Mouse (Mus musculus) thymus, postnatal 10 days (tissue): ENCODE measurements at regions not wholly inside any gene's neighbourhood (a gene's known extent, or its start where the extent isn't known, plus 50 kb on each side); places are given as distances from the start of the nearest gene placed in this dataset.

Experiments used
- DNase-seq, 2 experiments: peaks; one replicate each; pipeline ENCODE4 v3.0.0; 2021; ENCODE audit warnings: low spot score in 2 of 2

DNA sequence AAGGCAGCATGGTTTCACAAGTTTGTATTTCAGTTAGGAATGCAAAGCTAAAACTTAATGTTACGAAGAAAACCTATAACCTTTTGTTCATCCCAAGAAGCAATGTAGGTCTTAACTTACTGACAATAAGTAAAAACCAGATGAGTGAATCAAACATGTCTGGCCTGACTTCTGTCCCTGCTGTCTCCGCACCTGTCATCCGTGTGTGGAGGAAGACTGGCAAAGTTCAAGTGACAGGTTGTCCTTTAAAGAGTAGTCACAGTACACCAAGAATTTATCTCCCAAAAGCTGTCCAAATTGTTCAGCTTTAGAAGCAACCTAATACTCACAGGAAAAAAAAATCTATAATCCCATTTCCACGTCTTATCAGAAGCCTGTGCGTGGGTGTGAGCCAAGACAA, 146.3 kb upstream of the Gm10181 start:
- no peak for DNase-seq

GRCm38 (mm10) chr9:24943830-24944229, 145.4 kb upstream of the Gm10181 start:
- DNase-seq, result no peak

DNA sequence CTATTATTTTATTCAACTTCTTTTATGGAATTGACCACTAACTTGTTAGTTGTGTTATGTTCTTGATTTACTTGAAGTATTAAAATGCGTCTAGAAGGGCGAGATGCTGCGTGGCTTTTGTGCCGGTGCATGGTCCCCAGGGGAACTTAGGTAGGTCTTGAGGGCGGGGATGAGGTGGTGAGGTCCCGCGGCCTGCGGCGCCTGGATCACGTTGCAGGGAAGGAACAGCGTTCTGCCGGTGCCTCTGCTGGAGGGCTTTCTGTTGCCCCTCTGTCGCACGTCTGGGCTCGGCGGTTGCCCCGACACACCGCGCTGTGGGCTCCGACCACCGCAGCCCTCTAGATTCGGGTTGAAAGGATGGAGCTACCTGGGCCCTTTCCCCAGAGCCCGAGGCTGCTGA, 136.7 kb upstream of the Gm10181 start:
- no peak for DNase-seq

- no peak for DNase-seq
Measured at GRCm38 (mm10) chr9:24955641-24956040, 133.6 kb upstream of the Gm10181 start.

- no peak for DNase-seq
Measured at GRCm38 (mm10) chr9:24956566-24956965, 132.7 kb upstream of the Gm10181 start.

- no peak for DNase-seq
Measured at GRCm38 (mm10) chr9:24963290-24963689, 125.9 kb upstream of the Gm10181 start.

- DNase-seq, result no peak
Measured at GRCm38 (mm10) chr9:24967571-24967970, 121.7 kb upstream of the Gm10181 start.

- DNase-seq, result no peak
Measured at GRCm38 (mm10) chr9:24974021-24974741, 115.0 kb upstream of the Gm10181 start.

DNA sequence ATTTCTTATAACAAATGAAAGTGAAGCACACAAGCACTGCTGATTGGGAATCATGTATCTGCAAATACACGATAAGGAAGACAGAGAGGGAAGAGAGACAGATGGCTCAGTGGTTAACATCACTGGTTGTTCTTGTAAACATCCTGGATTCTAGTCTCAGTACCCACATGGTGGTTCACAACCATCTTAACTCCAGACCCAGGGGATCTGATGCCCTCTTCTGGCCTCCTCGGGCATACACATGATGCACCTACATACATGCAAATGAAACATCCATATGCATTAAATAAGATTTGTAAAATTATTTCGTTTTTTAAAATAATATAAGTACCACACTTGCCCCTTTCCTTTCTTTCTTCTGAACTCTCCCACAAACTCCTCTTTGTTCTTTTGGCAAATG, 106.4 kb upstream of the Gm10181 start:
- no peak for DNase-seq

DNA sequence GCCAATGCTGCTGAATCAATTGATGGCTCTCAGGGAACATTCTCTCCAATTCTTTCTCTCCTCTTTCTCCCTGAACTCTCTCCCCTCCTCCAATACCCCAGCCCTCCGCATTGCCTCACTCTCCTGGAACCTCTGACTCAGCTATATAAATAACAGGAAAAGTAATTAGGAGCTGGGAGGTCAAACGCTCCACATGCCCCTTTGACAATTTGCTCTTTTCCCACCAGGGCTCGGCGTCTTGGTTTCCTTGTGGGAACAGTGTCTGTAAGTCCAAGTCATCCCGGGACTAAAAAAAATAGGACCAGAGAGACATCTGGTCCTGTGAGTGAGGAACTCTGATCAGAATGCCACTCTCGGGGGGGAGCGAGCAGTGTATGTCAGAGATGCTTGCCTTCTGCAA, 94.7 kb upstream of the Gm10181 start:
- no peak for DNase-seq

GRCm38 (mm10) chr9:25021095-25021691, 68.0 kb upstream of the Gm10181 start:
- no peak for DNase-seq

- DNase-seq, result no peak
Measured at GRCm38 (mm10) chr9:25022439-25022838, 66.8 kb upstream of the Gm10181 start.

- no peak for DNase-seq
Measured at GRCm38 (mm10) chr9:25024486-25024885, 64.7 kb upstream of the Gm10181 start.

GRCm38 (mm10) chr9:25027581-25027980, 61.6 kb upstream of the Gm10181 start:
- peak in 1 of 2 experiments; percentile 17 for DNase-seq

GRCm38 (mm10) chr9:25028305-25028704, 60.9 kb upstream of the Gm10181 start:
- DNase-seq, result no peak

- no peak for DNase-seq
Measured at GRCm38 (mm10) chr9:25031466-25031865, 57.8 kb upstream of the Gm10181 start.
